9 mouse cellular contexts compared by ENCODE assay signal in genomic region chr8:78420101-78420503, GRCm38 (mm10). TPM values are rescaled to one million over a fixed set of nuclear protein-coding genes. Genes with fewer than 3 reads are reported as not detected.
A peak's percentile ranks its signal among the peaks of the same experiment; 100 is the strongest.
DNase-seq lines count a peak whose midpoint lies in the region; ATAC-seq and TF ChIP-seq lines count a peak whose summit lies in the region.
"Had no signal": no experiment of that assay in that cellular context is flagged by ENCODE, and none has a peak within 500 bp of the region (broad histone marks: within the 10 kb centered on the region; RNA-seq: fewer than 3 reads in every experiment).

No protein-coding gene starts in this region.

- TF ChIP-seq CTCF in lung, adult 2 months (IDR thresholded peaks at IDR 0.05; ENCODE audit: insufficient read depth, low read length), result no peak

- peak overlapping the region; percentile 51 for H3K4me2 ChIP-seq in lung, embryonic 16.5 days (ENCODE audit: low read depth, low read length)
- peak overlapping the region; percentile 66 for H3K4me2 ChIP-seq in embryonic facial prominence, embryonic 11.5 days (ENCODE audit: low read depth, low read length)

- H3K4me3 ChIP-seq in lung, embryonic 16.5 days (ENCODE audit: low read length), result peak overlapping the region; percentile 28
- no peak overlapping the region for H3K4me3 ChIP-seq in lung, adult 2 months (replicated peaks; ENCODE audit: extremely low read depth, low read depth, low read length)
- H3K4me3 ChIP-seq in embryonic facial prominence, embryonic 11.5 days (ENCODE audit: low read depth, low read length), result peak overlapping the region; percentile 27
- peak overlapping the region; percentile 56 for H3K4me3 ChIP-seq in hindbrain, embryonic 10.5 days
- H3K4me3 ChIP-seq: myocyte had no signal

- H3K9me3 ChIP-seq in lung, embryonic 16.5 days (ENCODE audit: control insufficient read depth, low read length), result no peaks in the 10 kb centered on the region
- H3K9me3 ChIP-seq in embryonic facial prominence, embryonic 11.5 days (replicated peaks; ENCODE audit: control insufficient read depth, low read length), result no peaks in the 10 kb centered on the region
- H3K9me3 ChIP-seq in hindbrain, embryonic 10.5 days, result no peaks in the 10 kb centered on the region

- DNase-seq in lung, adult 2 months, result no peak
- peak; percentile 24 for DNase-seq in embryonic facial prominence, embryonic 11.5 days (ENCODE audit: low spot score)
- DNase-seq in hindbrain, embryonic 10.5 days (ENCODE audit: low spot score), result peak; percentile 52
- DNase-seq in lung, postnatal 36 days, result peak; percentile 5
- no peak for DNase-seq in urinary bladder, postnatal 10 days (ENCODE audit: low spot score)
- no peak for DNase-seq in layer of hippocampus, adult 11-12 months (ENCODE audit: low spot score)

- 0% methylated on average over 16 of the region's 19 CpGs for WGBS in lung, embryonic 16.5 days
- under 1% methylated on average over 19 of the region's 19 CpGs for WGBS in lung, adult 2 months
- under 1% methylated on average over 19 of the region's 19 CpGs for WGBS in embryonic facial prominence, embryonic 11.5 days
- under 1% methylated on average over 19 of the region's 19 CpGs for WGBS in hindbrain, embryonic 10.5 days

- H3K36me3 ChIP-seq in lung, embryonic 16.5 days (ENCODE audit: control insufficient read depth, insufficient read depth, low read length), result no peaks in the 10 kb centered on the region
- no peaks in the 10 kb centered on the region for H3K36me3 ChIP-seq in embryonic facial prominence, embryonic 11.5 days (replicated peaks; ENCODE audit: control insufficient read depth, insufficient read depth, low read depth, low read length)
- H3K36me3 ChIP-seq in hindbrain, embryonic 10.5 days, result no peaks in the 10 kb centered on the region

- no peak overlapping the region for H3K9ac ChIP-seq in lung, embryonic 16.5 days (ENCODE audit: low read length)
- no peak overlapping the region for H3K9ac ChIP-seq in embryonic facial prominence, embryonic 11.5 days (replicated peaks; ENCODE audit: low read length)

- peak; percentile 41; the same call in 1 of the 2 replicates for ATAC-seq in lung, embryonic 16.5 days (ENCODE audit: low read depth)
- peak; percentile 56; the same call in 1 of the 2 replicates for ATAC-seq in embryonic facial prominence, embryonic 11.5 days (replicated peaks; ENCODE audit: insufficient number of reproducible peaks, low FRiP score, low TSS enrichment, low read depth)
- no peak for ATAC-seq in erythroblast, adult 5-6 weeks (replicated peaks; ENCODE audit: low FRiP score, poor library complexity, severe bottlenecking)

- no peak overlapping the region for H3K27ac ChIP-seq in lung, embryonic 16.5 days (ENCODE audit: low read length)
- no peak overlapping the region for H3K27ac ChIP-seq in embryonic facial prominence, embryonic 11.5 days (replicated peaks; ENCODE audit: low read depth, low read length)
- H3K27ac ChIP-seq in hindbrain, embryonic 10.5 days, result peak overlapping the region; percentile 79

- peaks cover 23% of the 10 kb centered on the region for H3K27me3 ChIP-seq in lung, embryonic 16.5 days (ENCODE audit: control insufficient read depth, insufficient read depth, low read depth, low read length)
- H3K27me3 ChIP-seq in embryonic facial prominence, embryonic 11.5 days (ENCODE audit: control insufficient read depth, insufficient read depth, low read length), result peaks cover 10% of the 10 kb centered on the region
- peaks cover 70% of the 10 kb centered on the region for H3K27me3 ChIP-seq in hindbrain, embryonic 10.5 days (ENCODE audit: insufficient read depth, poor library complexity, severe bottlenecking)

- peaks cover 4% of the 10 kb centered on the region; the same call in 1 of the 2 replicates for H3K4me1 ChIP-seq in lung, embryonic 16.5 days (replicated peaks; ENCODE audit: control insufficient read depth, insufficient read depth, low read length)
- H3K4me1 ChIP-seq in lung, adult 2 months (ENCODE audit: control insufficient read depth, insufficient read depth, low read length), result no peaks in the 10 kb centered on the region
- H3K4me1 ChIP-seq in embryonic facial prominence, embryonic 11.5 days (ENCODE audit: control insufficient read depth, insufficient read depth, low read length), result no peaks in the 10 kb centered on the region
- H3K4me1 ChIP-seq in hindbrain, embryonic 10.5 days (replicated peaks), result peaks cover 16% of the 10 kb centered on the region

- no peak for TF ChIP-seq POLR2A in lung, adult 2 months (IDR thresholded peaks at IDR 0.05; ENCODE audit: borderline replicate concordance, extremely low read depth, low read depth, low read length)

RNA-seq across cellular contexts. Expression of gene Pou4f2, which starts 16.3 kb away (rescaled TPM):
- polyA plus RNA-seq in lung, embryonic 16.5 days (2015; fragmentation: Nextera tagmentation; extraction: Ambion mirVana), result not detected in 2 replicates
- polyA plus RNA-seq in lung, adult 2 months (2012; rRNA removed), result not detected in 2 replicates
- 0.21 and 0.56 TPM in 2 replicates for polyA plus RNA-seq in embryonic facial prominence, embryonic 11.5 days (2014; fragmentation: Nextera tagmentation; extraction: Ambion mirVana)
- 0.60 and 1.7 TPM in 2 replicates for polyA plus RNA-seq in hindbrain, embryonic 10.5 days (2016; fragmentation: Nextera tagmentation; extraction: Ambion mirVana)
- total RNA-seq in erythroblast, adult 5-6 weeks (2015; ENCODE audit: low replicate concordance), result not detected in 2 replicates
- total RNA-seq in erythroblast, adult 5-6 weeks (2017; ENCODE audit: low replicate concordance), result not detected in 2 replicates
- polyA plus RNA-seq: myocyte had no signal

Comparison
In these comparisons a context has a peak if more than half of its experiments do, and no peak if none do; other contexts are left out.
1. DNase-seq: peak in embryonic facial prominence, embryonic 11.5 days (single experiment), hindbrain, embryonic 10.5 days (single experiment) and lung, postnatal 36 days (single experiment); none in lung, adult 2 months (single experiment), urinary bladder, postnatal 10 days (single experiment) and layer of hippocampus, adult 11-12 months (single experiment).